Mouse (Mus musculus) urinary bladder, postnatal 14 days (tissue): ENCODE measurements at regions not wholly inside any gene's neighbourhood (a gene's known extent, or its start where the extent isn't known, plus 50 kb on each side); places are given as distances from the start of the nearest gene placed in this dataset.
"Not testable (repeated sequence)": the region's sequence is repeated elsewhere in the genome, so short reads cannot be mapped to it uniquely, and the experiment has no call there.

Source experiments
- DNase-seq: peaks from one replicate; pipeline ENCODE4 v3.0.0; 2021; ENCODE audit warnings: low spot score

DNA sequence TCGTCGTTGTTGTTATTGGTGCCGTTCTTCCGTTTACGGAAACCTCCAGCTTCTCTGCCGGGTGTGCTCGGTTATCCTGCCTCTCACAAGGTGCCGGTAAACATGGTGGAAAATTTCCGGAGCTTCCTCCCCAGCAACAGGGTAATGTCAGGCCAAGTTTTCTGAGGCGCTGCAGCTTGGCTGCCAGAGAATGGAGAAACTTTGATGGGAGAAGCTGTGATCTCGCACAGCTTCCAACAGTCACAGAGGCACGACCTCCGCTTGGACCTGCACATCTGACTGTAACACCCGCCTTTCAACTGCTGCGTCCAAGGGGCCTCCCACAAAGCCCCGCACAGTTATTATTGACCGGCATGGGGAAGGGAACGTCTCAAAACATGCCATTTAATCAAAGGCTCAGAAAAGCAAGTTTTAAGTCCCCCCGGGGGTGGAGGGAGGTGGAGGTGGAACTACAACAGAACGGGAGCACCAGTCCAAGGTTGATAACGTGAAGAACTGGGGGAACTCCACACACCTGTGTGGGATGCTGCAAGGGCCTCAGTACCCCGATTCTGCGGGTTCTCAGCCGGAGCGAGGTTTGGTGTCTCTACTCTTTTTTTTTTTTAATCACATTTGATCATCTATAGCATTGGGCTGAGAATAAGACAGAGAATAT, 299.1 kb downstream of the Vrk1 start:
- DNase-seq, result no peak

DNA sequence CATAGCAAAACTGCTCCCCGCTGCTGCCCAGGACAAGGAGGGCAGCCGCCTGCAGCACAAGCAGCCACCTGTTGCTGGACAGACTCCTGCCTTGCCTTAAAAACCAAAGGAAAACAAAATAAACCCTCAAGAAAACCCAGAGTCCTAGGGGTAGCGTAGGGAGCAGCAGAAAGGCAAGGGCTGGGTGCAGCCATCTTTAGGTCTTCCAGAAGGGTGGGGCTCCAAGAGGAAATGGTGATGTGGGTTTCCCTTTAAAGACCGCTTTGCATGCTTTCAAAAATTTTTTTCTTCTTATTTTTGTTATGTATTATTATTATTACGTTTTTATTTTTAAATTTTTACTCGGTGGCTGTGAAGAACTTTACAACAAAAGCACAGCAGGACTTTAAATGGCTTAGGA, 300.1 kb downstream of the Vrk1 start:
- no peak for DNase-seq

DNA sequence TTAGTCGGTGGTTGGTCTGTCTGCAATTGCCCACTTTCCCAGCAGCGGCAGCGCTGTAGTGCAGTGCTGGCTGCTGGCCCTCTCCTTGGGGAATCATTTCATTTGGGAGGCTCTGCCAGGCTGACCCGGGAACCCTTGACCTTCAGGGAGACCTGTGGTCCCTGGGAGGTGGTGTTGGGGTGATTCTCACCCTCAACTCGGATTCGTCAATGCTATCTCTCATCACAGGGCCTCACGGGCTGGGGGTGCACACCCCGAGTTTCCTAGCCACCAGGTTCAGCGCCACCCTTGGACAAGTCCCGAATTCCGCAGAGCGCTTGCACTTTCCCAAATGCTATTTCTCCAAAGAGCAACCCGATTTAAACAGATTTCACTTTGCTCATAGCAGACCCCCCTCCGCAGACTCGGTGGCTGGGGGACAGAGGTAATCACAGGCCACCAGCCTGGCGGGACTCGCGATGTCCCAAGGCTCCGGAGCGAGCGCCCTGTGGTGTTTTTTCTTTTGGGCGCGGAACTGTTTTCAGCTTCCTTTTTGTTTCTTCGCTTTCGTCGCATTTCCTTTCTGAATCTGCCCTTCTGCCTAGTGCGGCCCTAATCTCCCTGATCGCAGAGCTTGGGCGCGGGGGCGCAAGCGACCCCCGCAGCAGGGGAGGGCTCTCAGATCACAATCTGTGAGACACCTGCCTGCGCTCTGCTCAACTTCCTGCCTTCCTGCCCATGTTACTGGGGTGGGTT, 300.7 kb downstream of the Vrk1 start:
- no peak for DNase-seq

DNA sequence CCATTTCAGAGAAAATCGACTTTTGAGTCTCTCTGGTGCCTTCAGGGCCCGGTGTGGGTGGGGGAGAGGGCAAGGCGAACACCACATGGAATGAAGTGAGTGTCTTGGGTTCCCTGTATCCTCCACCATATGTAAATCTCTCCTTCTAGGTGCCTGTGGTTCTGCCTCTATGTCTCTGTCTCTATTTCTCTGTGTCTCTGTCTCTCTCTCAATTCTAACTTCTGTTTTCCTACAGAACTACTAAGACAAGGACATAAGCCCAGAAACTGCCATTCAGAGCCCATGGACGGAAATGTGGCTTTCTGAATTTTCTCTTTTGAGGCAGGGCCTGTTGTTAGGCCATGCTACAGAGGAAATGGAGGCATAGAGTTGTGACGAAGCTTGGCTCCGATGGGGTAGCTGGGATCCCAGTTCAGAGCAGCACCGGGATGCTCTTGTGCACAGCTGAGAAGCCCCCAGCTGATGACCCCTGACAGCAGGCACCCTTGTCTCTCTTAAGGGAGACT, 301.3 kb downstream of the Vrk1 start:
- no peak for DNase-seq

DNA sequence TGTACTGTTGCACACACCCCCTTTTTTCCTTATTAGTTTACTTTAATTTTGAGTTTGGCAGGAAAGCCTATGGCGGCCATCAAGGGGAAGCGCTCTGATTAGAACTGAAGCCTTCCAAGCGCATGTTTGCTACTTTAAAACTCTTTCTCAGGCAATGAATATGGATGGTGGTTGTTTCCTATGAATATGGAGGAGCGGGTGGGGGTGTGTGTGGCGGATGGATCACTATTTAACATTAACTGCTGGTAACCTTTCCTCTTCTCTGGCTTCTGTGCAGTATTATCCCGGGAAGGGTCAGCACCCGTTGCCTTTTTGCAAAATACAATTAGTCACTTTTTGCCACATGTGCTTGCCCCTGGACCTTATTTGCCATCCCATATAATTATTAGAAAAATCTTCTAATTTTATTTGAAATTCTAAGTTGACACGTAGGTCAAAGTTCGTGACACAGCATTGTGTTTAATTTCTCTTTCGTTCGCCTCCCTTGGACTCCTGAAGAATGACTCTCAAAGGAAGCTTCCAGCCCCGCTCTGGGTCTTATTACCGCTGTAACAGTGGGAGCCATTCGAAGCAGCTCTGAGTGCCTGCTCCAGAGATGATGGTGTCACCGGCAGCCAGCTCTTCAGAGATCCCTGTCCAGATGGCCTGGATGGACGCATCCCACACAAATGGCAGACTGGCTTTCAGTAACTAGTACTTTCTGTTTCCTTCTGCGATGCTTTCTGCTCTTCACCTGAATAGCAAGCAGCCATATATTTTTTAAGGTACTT, 302.0 kb downstream of the Vrk1 start:
- DNase-seq, result no peak

DNA sequence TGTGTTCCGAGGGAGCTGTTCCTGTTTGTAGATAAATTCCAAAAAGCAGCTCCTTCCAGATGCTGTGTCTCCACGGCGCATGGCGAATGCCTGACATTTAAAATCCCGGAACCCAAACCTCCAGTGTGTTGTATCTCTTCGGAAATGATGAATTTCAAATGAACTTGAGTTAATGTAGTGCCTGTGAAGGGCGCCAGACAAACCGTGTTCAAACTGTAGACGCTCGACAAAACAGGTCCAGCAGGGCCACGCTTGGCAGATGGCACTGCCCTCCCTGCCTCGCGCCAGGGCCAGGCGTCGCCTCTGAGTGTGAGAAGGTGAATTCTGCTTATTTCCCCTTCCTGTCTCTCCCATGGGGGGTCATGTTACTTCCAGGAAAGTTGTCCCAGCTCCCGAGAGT, 307.7 kb downstream of the Vrk1 start:
- DNase-seq, result no peak

DNA sequence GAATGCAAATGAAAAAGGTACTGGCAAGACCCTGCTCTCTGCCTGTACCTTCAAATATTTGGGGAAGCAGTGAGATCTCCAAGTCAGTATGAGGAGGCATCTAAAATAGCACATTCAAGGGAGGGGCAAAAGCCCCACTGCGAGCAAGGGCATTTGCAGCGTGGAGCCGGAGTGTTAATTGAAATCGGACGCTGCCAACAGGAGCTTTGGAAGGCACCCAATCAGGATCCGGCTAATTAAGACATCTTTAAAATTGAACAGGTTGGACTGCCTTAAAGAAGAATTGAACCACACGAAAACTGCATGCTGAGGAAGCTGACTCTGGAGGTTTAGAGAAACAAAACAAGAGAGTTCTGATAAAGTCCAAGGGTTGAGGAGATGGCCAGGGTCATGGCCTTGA, 311.5 kb downstream of the Vrk1 start:
- DNase-seq, result no peak

DNA sequence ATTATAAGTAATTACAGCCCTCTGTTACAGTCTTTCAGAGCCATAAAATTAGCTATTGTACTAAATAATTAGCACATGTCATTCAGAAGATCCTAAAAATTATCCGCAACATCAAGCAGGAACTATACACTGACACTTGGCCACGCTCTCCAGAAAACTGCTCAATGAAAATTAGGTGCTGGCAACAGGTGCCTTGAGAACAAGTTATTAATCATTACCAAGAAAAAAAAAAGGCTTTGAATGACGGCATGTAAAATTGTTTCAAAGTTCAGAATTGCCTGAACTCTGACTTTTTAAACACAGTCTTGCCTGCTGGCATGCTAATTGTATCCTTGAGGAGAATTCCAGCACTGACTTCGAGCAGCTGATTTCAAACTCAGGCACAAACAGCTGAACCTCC, 316.6 kb downstream of the Vrk1 start:
- no peak for DNase-seq

DNA sequence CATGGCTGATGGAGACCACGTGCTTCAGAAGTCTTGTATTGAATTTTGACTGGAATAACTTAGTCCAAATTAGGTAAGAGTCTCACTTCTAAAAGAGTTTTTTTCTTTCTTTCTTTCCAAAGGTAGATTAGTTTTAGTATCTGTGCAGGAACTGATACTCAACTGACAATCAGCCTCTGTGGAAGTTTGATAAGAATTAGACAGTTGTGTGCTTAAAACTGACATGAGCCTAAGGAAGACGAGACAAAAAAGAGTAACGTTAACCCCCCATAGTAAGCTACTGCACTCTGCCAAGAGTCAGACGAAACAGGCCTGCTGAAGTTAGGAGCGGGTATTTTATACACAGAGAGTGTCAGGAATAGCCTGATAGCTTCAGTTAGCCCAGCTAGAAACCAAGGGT, 317.3 kb downstream of the Vrk1 start:
- DNase-seq, result no peak

DNA sequence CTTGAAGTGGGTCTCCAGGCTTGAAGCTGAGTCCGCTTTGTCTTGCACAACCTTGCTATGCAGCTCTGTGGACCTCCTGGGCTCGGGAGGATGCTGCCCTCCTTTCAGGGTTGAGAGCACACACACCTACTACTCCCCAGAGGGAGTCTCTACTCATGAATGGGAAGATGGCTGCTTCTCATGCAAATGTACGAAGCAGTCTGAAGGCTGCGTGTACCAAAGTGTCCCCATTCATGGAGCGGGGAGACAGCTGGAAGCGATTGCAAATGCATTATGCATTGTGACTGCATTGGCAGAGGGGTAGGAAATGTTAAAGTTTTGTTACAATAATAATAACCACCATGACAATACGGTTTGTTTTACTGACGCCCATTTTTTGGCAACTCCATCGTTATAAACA, 347.8 kb downstream of the Vrk1 start:
- no peak for DNase-seq

DNA sequence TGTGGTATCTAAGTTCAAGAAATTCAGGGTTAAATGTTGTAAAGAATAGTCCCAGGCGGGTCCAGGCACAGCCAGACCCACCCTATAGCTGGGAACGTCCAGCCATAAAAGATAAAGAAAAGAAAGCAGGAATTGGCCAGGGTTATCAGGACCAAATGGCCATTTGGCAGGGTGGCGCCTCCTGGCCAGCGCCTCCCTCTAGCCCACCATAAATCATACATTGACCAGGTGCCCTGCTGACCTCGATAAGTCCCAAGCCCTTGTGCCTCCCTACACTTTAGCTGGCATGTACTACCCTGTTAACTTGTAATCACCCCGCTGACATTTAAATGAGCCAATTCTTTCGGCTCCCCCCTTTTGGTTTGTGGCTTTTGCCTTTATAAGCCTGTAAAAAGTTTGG, 351.6 kb downstream of the Vrk1 start:
- not testable (repeated sequence) for DNase-seq

DNA sequence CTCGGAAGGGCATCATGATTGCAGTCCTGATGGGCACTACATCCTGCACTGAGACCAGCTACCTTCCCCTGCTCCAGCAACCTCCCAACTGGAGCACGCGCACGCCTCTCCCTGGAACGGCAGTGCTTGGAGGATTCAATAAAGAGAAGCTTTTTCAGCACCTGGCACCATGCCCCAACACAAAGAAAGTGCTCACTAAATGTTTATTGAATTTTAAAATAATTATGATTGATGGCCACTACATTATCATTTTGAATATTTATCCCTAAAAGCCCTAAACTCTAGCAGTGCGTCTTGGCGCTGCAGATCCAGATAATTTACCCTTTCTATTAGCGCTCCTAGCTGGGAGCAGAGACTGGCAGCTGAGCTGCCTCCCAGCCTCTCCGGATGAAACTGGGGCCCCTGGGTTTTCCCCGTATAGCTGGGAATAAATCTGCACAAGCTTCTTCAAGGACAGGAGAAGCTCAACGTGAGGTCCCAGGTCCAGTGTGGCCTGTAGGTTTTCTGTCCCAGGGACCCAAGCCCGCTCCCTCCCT, 364.9 kb downstream of the Vrk1 start:
- no peak for DNase-seq

DNA sequence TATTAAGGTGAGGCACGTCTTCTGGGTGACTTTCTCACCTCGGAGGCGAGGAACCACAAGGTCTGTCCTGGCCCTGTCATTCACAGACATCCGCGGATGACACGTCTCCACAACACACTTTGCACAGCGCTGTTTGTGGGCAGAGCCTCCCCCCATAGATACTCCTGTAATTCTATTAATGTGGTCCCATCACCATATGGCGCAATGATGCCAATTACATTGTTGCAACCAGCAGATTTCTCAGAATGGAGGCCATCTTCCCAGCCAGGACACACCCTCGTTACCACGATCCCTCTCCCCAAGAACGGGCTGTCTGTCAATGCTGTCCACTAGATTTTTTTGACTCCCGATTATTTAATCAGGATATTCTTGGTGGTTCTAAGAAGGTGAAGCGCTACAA, 365.9 kb downstream of the Vrk1 start:
- DNase-seq, result no peak

DNA sequence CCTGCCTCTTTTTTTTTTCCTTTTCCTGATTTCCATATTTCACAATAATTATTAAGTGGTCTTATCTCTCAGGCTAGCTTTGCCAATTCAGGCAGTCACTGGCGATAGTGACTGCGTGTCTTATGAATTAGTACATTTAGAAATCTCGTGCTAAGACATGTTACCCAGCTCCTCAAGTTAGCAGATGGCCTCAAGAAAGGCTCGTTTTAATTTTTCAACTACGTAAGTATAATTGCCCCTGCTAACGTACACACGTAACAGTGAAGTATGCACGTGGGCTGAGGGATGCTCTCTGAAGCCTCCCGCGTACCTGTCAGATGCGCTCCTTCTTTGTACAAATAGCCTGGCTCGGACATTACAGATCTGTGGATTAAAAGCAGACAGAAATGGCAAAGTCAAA, 366.8 kb downstream of the Vrk1 start:
- DNase-seq, result no peak

DNA sequence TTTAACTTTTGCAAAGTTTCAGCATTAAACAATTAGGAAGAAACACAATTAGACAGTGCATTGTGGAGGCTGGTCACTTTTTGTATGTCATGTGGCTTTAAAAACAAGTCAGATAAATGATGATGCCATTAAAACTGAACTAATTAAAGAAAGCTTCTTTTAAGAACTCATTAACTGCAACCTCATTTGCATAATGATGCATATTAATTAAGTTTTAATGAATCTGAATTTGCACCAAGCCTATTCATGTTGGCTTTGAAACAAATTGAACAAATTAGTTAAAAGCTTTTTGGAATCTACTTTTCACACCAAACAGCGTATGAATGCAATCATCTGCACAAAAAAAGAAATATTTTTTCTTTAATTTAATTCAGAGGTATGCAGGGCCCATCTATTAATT, 367.3 kb downstream of the Vrk1 start:
- DNase-seq, result no peak

DNA sequence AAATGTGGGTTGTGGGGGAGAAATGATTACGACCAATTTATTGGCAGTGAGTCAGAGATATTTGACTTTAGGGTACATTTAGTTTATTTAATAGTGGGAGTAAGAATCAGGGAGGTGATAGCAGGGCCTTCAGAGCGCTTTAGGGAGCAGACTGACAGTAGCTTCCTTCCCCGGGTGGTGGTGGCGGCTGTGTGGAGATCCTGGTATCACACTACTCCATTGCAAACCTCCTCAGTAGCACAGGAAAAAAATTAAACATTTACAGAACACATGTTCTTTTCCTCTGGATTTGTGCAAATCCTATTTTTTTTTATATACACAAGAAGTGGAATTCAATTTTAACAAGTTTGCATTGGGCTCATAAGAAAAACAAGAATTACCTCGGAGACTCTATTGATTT, 367.7 kb downstream of the Vrk1 start:
- DNase-seq, result no peak

DNA sequence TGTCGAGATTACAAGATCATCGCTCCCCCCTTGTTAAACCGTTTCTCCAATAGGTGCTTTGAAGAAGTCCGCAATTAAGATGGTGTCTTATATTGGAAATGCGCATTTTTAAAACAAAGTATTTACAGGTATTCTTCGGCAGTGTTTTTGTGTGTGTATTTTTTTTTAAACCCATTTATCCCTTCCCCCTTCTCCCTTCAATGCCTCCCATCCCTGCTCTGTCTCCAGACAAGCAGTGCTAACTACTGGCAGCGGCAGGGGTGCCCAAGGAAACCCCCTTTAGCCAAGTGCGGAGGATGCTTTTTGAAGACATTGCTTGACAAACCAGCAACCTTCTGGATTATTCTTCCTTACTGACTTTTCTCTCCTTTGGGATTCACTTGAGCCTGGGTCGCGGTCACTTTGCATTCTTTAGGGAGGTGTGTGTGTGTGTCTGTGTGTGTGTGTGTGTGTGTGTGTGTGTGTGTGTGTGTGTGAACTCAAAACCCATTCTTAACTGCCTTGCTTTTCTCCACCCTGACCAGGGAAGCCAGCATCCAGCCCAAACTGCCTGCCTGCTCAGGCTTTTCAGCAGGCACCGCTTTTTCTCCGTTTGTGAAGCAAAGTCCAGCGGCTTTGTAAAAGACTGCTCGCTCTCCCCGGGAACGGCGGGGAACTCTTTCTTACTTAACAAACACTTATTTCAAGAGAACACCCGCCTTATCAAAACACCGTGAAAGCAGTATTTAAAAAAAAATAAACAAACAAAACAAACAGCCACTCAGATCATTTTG, 368.5 kb downstream of the Vrk1 start:
- DNase-seq, result no peak

DNA sequence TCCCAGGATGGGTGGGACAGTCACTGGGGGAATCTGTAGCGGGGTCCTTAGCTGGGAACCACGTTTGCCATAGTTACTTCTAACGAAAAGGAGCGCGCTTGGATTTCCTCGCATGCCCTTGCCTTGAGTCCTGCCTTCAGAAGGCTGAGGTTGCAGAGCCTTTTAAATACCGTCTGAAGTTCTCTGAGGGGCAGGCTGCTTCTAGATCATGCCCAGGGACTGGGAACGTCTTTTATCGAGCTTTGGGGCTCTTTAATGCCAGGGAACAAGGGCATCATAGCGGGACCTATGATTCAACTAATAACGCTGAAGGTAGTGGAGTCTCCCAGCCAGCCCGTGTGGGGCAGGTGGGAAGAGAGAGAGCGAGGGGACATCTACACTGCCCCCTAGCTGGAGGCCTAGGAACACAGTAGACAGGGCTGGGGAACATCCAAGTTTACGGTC, 369.1 kb downstream of the Vrk1 start:
- DNase-seq, result no peak

DNA sequence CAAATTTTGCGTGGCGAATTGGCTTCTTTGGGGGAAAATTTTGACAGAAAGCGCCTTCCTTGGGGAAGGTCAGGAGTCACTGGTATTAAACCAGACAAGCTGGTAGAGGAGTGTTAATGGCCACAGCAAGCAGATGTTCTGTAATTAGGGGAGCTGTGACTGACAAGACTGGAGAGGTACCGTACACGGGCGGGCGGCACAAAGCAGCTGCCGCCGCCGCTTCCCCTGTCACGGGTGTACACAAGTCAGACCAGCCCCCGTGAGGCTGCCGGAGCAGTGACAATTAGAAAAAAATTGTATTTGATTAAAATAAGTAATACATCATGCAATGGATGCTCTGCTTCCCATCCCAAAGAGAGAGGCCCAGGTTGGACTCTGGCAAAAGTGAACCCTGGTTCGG, 369.8 kb downstream of the Vrk1 start:
- no peak for DNase-seq

DNA sequence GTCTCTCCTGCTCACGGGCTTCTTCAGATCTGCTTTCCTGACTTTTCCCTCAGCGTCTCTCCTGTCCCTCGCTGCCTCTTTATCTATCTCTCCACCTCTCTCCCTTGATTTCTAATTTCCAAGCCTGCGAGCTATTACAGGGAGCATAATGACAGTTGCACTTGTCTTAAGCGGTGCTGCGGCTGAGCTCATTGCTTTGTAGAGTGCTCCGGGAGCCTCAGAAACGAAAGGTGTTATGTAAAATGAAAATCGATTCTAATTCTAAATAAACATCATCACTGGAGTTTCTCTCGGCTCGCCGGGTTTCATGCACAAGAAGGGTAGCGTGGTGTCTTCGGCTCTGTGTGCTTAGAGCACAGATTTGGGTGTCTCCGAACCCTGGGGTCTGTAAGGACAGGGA, 371.8 kb downstream of the Vrk1 start:
- no peak for DNase-seq

DNA sequence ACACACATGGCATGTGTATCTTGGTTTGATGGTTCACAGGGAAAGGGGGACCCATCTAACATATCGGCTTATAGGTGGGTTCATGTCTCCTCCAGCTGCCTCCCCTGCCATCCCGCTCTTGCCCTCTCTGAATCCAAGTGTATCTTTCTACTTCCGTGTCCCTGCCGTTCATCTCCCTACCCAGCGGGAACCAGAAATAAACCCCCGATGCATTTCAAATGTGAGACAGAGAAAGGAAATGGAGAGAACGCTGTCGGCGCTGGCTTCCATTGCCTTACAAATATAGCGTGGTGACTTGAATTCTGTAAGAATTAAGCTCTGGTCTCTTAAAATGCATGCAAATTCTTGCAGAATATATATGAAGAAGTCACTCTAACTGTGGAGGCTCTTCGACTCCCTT, 379.2 kb downstream of the Vrk1 start:
- no peak for DNase-seq

DNA sequence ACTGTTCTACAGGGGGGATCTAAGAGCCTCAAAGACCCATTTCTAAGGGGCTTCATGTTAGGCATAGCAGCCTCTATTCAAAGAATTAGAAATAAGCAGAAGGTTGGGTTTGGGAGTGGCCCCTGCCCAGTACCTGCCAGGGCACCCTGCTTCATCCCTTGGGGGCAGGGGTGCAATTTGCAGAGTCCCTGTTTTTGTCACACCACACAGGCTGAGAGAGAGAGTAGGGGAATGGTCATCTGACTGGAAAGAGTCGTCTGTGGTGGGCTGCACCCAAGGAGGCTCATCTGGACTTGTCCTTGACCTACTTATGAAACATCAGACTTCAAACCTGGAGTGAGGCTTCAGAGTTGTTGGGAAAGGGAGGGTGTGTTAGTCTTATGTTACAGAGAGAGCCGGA, 382.3 kb downstream of the Vrk1 start:
- no peak for DNase-seq
